Mouse (Mus musculus): ENCODE measurements at regions not wholly inside any gene's neighbourhood (a gene's known extent, or its start where the extent isn't known, plus 50 kb on each side); places are given as distances from the start of the nearest gene placed in this dataset.

DNA sequence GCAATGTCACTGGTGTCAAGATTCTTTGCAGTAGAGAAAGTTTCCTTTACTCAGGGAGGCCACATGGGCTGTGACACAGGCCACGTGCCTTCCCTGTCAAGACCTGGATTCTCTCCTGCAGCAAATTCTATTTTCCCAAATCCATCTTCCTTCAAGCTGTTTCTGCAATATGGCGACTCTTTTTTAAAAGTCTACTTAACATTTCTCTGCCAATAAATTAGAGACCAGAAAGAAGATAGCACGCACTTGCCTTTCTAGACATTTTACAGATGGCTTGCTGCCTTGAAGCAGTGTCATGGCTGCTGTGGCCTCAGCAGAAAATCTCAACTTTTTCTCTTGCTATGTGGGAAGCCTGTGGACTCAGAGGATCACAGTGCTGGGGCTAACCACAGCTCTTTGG is 516.9 kb downstream of the Pdcd6ip start:
- TF ChIP-seq CTCF (IDR thresholded peaks at IDR 0.05; ENCODE audit: borderline replicate concordance, insufficient read depth, low read depth, low read length) (no peak), POLR2A (IDR thresholded peaks at IDR 0.05; ENCODE audit: borderline replicate concordance, insufficient read depth, low read length) (no peak)
